ENCODE assay signal across 8 mouse cellular contexts in genomic region chr1:170173991-170174813, GRCm38 (mm10). TPM values are rescaled to one million over a fixed set of nuclear protein-coding genes. Genes with fewer than 3 reads are reported as not detected.
DNase-seq lines count a peak whose midpoint lies in the region; ATAC-seq lines count a peak whose summit lies in the region.

No protein-coding gene starts in this region.

- WGBS in kidney, embryonic 16.5 days, result under 1% methylated on average over 50 of the region's 50 CpGs

- no peaks in the 10 kb centered on the region for H3K36me3 ChIP-seq in kidney, embryonic 16.5 days (ENCODE audit: insufficient read depth, low read length)

- H3K4me3 ChIP-seq in kidney, embryonic 16.5 days (ENCODE audit: low read length), result peak overlapping the region; percentile 90

- DNase-seq in cerebellum, adult 8-10 months, result peak; percentile 51
- no peak for DNase-seq in cerebellum, adult 18-20 months
- peak; percentile 7 to 25 for DNase-seq in urinary bladder, postnatal 36 days (ENCODE audit: low spot score in 2 of 2)
- no peak for DNase-seq in urinary bladder, adult 2 months (ENCODE audit: low spot score)
- peak; percentile 10 for DNase-seq in forelimb bud, embryonic 11.5 days (ENCODE audit: low read depth, low spot score)
- DNase-seq in right cerebral cortex, postnatal 25 days, result no peak

- H3K9ac ChIP-seq in kidney, embryonic 16.5 days (replicated peaks; ENCODE audit: low read length), result peak overlapping the region; percentile 92

- H3K27ac ChIP-seq in kidney, embryonic 16.5 days (ENCODE audit: low read length), result peak overlapping the region; percentile 71

- peak; percentile 84 for ATAC-seq in kidney, embryonic 16.5 days (ENCODE audit: low FRiP score, low TSS enrichment)
- ATAC-seq in megakaryocyte-erythroid progenitor cell, adult 5-6 weeks (replicated peaks; ENCODE audit: low FRiP score, low TSS enrichment, poor library complexity, severe bottlenecking), result peak; percentile 19

- no peaks in the 10 kb centered on the region for H3K27me3 ChIP-seq in kidney, embryonic 16.5 days (ENCODE audit: insufficient read depth, low read length)

- H3K9me3 ChIP-seq in kidney, embryonic 16.5 days (ENCODE audit: low read length), result no peaks in the 10 kb centered on the region

- H3K4me2 ChIP-seq in kidney, embryonic 16.5 days (replicated peaks; ENCODE audit: low read depth, low read length), result peak overlapping the region; percentile 75

- peaks cover 6% of the 10 kb centered on the region for H3K4me1 ChIP-seq in kidney, embryonic 16.5 days (ENCODE audit: insufficient read depth, low read length)

RNA-seq across cellular contexts. Expression of gene Uap1, which starts 0.6 kb away (rescaled TPM):
- polyA plus RNA-seq in urinary bladder, adult 2 months (2012; rRNA removed), result 36.2 and 41.3 TPM in 2 replicates
- polyA plus RNA-seq in kidney, embryonic 16.5 days (2015; fragmentation: Nextera tagmentation; extraction: Ambion mirVana), result 54.8 and 57.9 TPM in 2 replicates
- 76.7 and 79.4 TPM in 2 replicates for total RNA-seq in megakaryocyte-erythroid progenitor cell, adult 5-6 weeks (2014; fragmentation: Nextera tagmentation)
- 86.8 and 184 TPM in 2 replicates for total RNA-seq in megakaryocyte-erythroid progenitor cell, adult 5-6 weeks (2017)

RNA-seq across cellular contexts. Expression of gene Uhmk1, which starts 41.0 kb away (rescaled TPM):
- 22.2 and 23.2 TPM in 2 replicates for polyA plus RNA-seq in urinary bladder, adult 2 months (2012; rRNA removed)
- polyA plus RNA-seq in kidney, embryonic 16.5 days (2015; fragmentation: Nextera tagmentation; extraction: Ambion mirVana), result 7.8 and 8.7 TPM in 2 replicates
- total RNA-seq in megakaryocyte-erythroid progenitor cell, adult 5-6 weeks (2014; fragmentation: Nextera tagmentation), result 35.4 and 48.3 TPM in 2 replicates
- total RNA-seq in megakaryocyte-erythroid progenitor cell, adult 5-6 weeks (2017), result 55.7 and 57.4 TPM in 2 replicates

RNA-seq across cellular contexts. Expression of gene Sh2d1b2, which starts 58.3 kb away (rescaled TPM):
- polyA plus RNA-seq in urinary bladder, adult 2 months (2012; rRNA removed), result 0.03 TPM in 1 of 2 replicates, not detected in the other
- not detected in 2 replicates for polyA plus RNA-seq in kidney, embryonic 16.5 days (2015; fragmentation: Nextera tagmentation; extraction: Ambion mirVana)
- total RNA-seq in megakaryocyte-erythroid progenitor cell, adult 5-6 weeks (2014; fragmentation: Nextera tagmentation), result not detected in 2 replicates
- total RNA-seq in megakaryocyte-erythroid progenitor cell, adult 5-6 weeks (2017), result not detected in 2 replicates

Comparison
In these comparisons a context has a peak if more than half of its experiments do, and no peak if none do; other contexts are left out.
1. DNase-seq: peak in cerebellum, adult 8-10 months (single experiment), urinary bladder, postnatal 36 days (2 of 2) and forelimb bud, embryonic 11.5 days (single experiment); none in cerebellum, adult 18-20 months (0 of 2), urinary bladder, adult 2 months (single experiment) and right cerebral cortex, postnatal 25 days (single experiment).